Mouse (Mus musculus): ENCODE data around the gene Ccl2.

DNA sequence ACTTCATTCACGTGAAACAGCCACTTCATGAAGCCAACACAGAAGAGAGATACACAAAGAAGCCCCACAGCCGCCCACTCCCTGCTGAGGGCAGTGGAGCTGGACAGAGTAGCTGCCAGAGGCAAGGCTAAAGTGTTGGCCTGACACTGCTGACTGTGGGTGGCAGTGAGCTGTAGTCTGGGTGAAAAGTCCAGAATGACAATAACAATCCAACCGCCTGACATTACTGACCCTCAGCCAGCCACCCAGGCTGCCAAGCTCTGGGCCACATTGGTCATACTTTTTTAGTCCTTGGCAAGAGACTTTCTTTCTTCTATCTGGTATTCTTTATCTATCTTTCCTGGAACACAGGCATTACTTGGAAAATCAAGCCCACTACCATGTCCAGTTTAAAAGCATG is 35.7 kb downstream of the Ccl2 start:
- TF ChIP-seq CTCF (IDR thresholded peaks at IDR 0.05; ENCODE audit: insufficient read depth, low read depth, low read length) (no peak), POLR2A (IDR thresholded peaks at IDR 0.05; ENCODE audit: insufficient read depth, low read depth, low read length) (no peak)
